Mouse (Mus musculus): ENCODE results near the gene Pmp22.

GRCm38 (mm10) chr11:63136836-63137416 is 8.1 kb downstream of the Pmp22 start:
- no peak for TF ChIP-seq CTCF (IDR thresholded peaks at IDR 0.05; ENCODE audit: low read depth)
- no peak for TF ChIP-seq EP300 (IDR thresholded peaks at IDR 0.05; ENCODE audit: low read depth)

Data from liver, embryonic 14.5 days (tissue).